Mouse (Mus musculus): ENCODE measurements around the gene Gm6356.
"Not testable (repeated sequence)": the region's sequence is repeated elsewhere in the genome, so short reads cannot be mapped to it uniquely, and the experiment has no call there.

The Gm6356 gene

DNA sequence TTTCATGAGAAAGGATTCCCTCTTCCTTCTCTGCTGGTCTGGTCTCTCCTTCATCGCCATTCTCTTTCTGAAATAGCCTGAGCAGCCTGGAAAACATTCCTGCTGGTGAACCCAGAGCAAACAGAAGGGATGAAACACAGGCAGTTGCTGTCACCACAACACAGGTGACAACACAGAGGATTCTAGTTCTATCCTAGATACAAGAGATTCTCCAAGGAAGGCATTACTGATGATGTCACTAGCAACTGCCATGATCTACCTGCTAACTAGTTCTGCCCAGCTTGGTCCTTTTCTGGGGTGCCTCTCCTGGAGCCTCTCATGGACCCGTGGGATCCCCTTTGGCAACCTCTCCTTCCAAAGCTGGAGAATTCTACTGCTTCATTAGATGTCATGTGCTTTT lies at the start of gene Gm6356:
Gene Gm6356, minus strand, starts transcription at position 101 of the 400 bp plus-strand sequence.
- DNase-seq (ENCODE audit: low spot score), result not testable (repeated sequence)

Data from urinary bladder, postnatal 10 days (tissue).